Mouse (Mus musculus): ENCODE measurements around the gene H2afz. TPM values are rescaled to one million over a fixed set of nuclear protein-coding genes. Genes with fewer than 3 reads are reported as not detected.

Gene H2afz
- polyA plus RNA-seq, 1 experiment from 2014 or later: 1,370 TPM

Other genes with a start within 250 kb of the H2afz start
- gene Ddit4l, start 242.9 kb upstream of the H2afz start, polyA plus RNA-seq (2014; fragmentation: Nextera tagmentation; extraction: Ambion mirVana): 7.1 and 7.4 TPM in 2 replicates
- not detected in 2 replicates for gene Gm21962, start 193.0 kb upstream of the H2afz start, polyA plus RNA-seq (2014; fragmentation: Nextera tagmentation; extraction: Ambion mirVana)
- gene Dnajb14, start 3.2 kb downstream of the H2afz start, polyA plus RNA-seq (2014; fragmentation: Nextera tagmentation; extraction: Ambion mirVana): 12.7 and 17.2 TPM in 2 replicates
- gene Lamtor3, start 54.0 kb downstream of the H2afz start, polyA plus RNA-seq (2014; fragmentation: Nextera tagmentation; extraction: Ambion mirVana): 97.0 and 97.2 TPM in 2 replicates
- gene Dapp1, start 117.1 kb downstream of the H2afz start, polyA plus RNA-seq (2014; fragmentation: Nextera tagmentation; extraction: Ambion mirVana): 14.0 and 15.4 TPM in 2 replicates
- gene 1110002E22Rik, start 200.6 kb downstream of the H2afz start, polyA plus RNA-seq (2014; fragmentation: Nextera tagmentation; extraction: Ambion mirVana): 6.3 and 8.3 TPM in 2 replicates
- 0.89 TPM in 1 of 2 replicates, not detected in the other for gene Gm5105, start 202.9 kb downstream of the H2afz start, polyA plus RNA-seq (2014; fragmentation: Nextera tagmentation; extraction: Ambion mirVana)

All from heart, embryonic 11.5 days (tissue).